Mouse (Mus musculus) neural tube, embryonic 11.5 days (tissue): Measurements from ENCODE around the gene Akr1c18. TPM values are rescaled to one million over a fixed set of nuclear protein-coding genes. Genes with fewer than 3 reads are reported as not detected.
"Not testable (repeated sequence)": the region's sequence is repeated elsewhere in the genome, so short reads cannot be mapped to it uniquely, and the experiment has no call there.

Source experiments
- ATAC-seq: fragments of 200-750 bp; cut with Nextera tagmentation; 2 replicates; pipeline ENCODE4 v1.8.0; 2017; ENCODE audit warnings: moderate number of reproducible peaks, mild to moderate bottlenecking, moderate TSS enrichment, moderate library complexity; ENCODE audit not compliant: insufficient read depth, low FRiP score, low TSS enrichment
- DNase-seq: peaks from one replicate; pipeline ENCODE4 v3.0.0-alpha.2; 2015; ENCODE audit warnings: low spot score
- H3K27ac ChIP-seq: fragments of 300-500 bp; sonication (generic); 2 replicates; pipeline ENCODE4 v1.5.1; 2014; ENCODE audit warnings: low read depth, mild to moderate bottlenecking, low read length
- H3K27me3 ChIP-seq: fragments of 300-500 bp; sonication (generic); 2 replicates; pipeline ENCODE4 v1.6.1; 2014; ENCODE audit warnings: mild to moderate bottlenecking, low read length, mixed read lengths; ENCODE audit not compliant: control insufficient read depth, insufficient read depth
- H3K36me3 ChIP-seq: fragments of 300-500 bp; sonication (generic); 2 replicates; pipeline ENCODE4 v1.6.1; 2014; ENCODE audit warnings: mild to moderate bottlenecking, low read length, moderate library complexity, mixed read lengths; ENCODE audit not compliant: control insufficient read depth, insufficient read depth
- H3K4me1 ChIP-seq: fragments of 300-500 bp; sonication (generic); 2 replicates; pipeline ENCODE4 v1.6.1; 2014; ENCODE audit warnings: low read length, mixed read lengths; ENCODE audit not compliant: control insufficient read depth, insufficient read depth
- H3K4me2 ChIP-seq: fragments of 300-500 bp; sonication (generic); 2 replicates; pipeline ENCODE4 v1.6.1; 2014; ENCODE audit warnings: low read depth, mild to moderate bottlenecking, moderate library complexity
- H3K4me3 ChIP-seq: fragments of 300-500 bp; sonication (generic); 2 replicates; pipeline ENCODE4 v1.5.1; 2014; ENCODE audit warnings: low read depth, low read length
- H3K9ac ChIP-seq: fragments of 300-500 bp; sonication (generic); 2 replicates; pipeline ENCODE4 v1.6.1; 2014; ENCODE audit warnings: mild to moderate bottlenecking, low read length
- H3K9me3 ChIP-seq: fragments of 300-500 bp; sonication (generic); 2 replicates; pipeline ENCODE4 v1.6.1; 2016; ENCODE audit warnings: low read length; ENCODE audit not compliant: control insufficient read depth
- WGBS: fragments of 180-500 bp; shearing (Covaris S2); extraction: QIAGEN DNeasy Blood & Tissue Kit; methylation state at CpG from one replicate; pipeline ENCODE4 v1.1.7; 2014; 5-methylcytosine and 5-hydroxymethylcytosine counted together
- polyA plus RNA-seq: library from polyadenylated mRNA; unstranded; fragments of >200 nt; fragmentation: Nextera tagmentation; extraction: Ambion mirVana; gene quantifications from 2 replicates; pipeline ENCODE4 v1.2.1, GENCODE M21; 2014

The Akr1c18 gene
- polyA plus RNA-seq, 1 experiment from 2014 or later, result not detected

DNA sequence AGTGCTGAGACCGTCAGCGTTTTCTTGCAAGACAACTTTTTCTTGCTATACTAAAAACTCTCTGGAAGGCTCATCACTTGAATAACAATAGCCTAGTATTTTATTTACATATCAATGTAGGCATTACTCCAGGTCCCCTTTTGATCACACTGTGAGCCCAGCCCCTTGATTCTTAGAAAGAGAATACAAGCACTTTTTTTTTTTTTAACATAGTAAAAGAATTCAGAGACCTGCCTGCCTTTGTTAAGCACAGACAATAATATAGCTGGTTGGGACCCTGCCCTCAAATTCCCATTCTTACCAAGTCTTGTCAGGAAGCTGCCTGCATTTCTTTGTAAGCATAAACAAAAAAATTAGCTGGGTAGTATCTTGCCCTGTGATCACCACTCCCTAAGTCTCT, 4.8 kb upstream of the Akr1c18 start:
- Histone ChIP-seq H3K4me3 (no peak overlapping the region), H3K27me3 (no peaks in the 10 kb centered on the region), H3K27ac (no peak overlapping the region), H3K4me2 (no peak overlapping the region), H3K9ac (no peak overlapping the region), H3K36me3 (no peaks in the 10 kb centered on the region), H3K9me3 (no peaks in the 10 kb centered on the region), H3K4me1 (no peaks in the 10 kb centered on the region)
- WGBS, result 56% methylated on average over 2 of the region's 2 CpGs
- DNase-seq, result no peak
- no peak for ATAC-seq

DNA sequence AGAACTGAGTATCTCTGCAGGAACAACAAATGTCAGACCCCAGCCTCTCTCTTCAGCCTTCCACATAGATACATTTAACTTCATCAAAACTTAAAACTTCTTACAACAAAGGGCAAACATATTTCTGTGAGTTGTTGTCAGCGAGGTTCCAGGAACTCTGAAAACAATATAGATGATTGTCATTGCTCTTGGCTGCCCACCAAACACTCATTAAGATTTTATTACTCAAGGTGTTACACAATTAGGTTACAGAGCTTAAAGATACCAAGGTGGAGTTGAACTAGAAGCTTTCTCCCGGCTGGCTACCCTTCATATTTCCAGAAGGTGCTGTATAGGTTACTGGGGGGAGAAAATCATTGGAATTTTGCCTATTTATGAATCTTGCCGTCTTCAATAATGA, 3.1 kb upstream of the Akr1c18 start:
- no peak overlapping the region for H3K4me2 ChIP-seq
- no peaks in the 10 kb centered on the region for H3K4me1 ChIP-seq
- no peaks in the 10 kb centered on the region for H3K27me3 ChIP-seq
- whole genome bisulfite sequencing, result 75% methylated on average over 3 of the region's 3 CpGs
- H3K4me3 ChIP-seq, result no peak overlapping the region
- H3K27ac ChIP-seq, result no peak overlapping the region
- H3K9ac ChIP-seq, result no peak overlapping the region
- DNase-seq (no peak), ATAC-seq (no peak)
- H3K36me3 ChIP-seq, result no peaks in the 10 kb centered on the region
- no peaks in the 10 kb centered on the region for H3K9me3 ChIP-seq

DNA sequence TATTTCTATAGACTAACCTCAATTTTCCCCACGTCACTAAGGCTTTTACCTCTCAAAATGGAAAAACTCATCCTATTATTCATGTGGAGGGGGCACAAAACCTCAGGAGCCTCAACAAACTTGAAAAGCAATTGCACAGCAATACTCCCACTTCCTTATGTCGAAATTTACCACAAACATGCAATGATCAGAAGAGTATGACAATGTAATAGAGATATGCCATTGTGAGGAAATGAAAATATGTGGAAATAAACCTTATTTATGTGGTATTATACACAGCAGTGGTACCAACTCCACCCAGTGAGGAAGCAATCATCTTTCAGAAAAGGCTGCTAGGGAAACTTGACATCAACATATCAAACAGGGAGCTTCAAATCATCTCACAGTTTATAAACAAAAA, 2.5 kb upstream of the Akr1c18 start:
- WGBS, result 68% methylated on average over 2 of the region's 2 CpGs
- H3K27me3 ChIP-seq, result no peaks in the 10 kb centered on the region
- no peaks in the 10 kb centered on the region for H3K9me3 ChIP-seq
- H3K27ac ChIP-seq, result no peak overlapping the region
- no peaks in the 10 kb centered on the region for H3K36me3 ChIP-seq
- DNase-seq (no peak), ATAC-seq (no peak)
- no peak overlapping the region for H3K4me3 ChIP-seq
- H3K4me2 ChIP-seq, result no peak overlapping the region
- H3K9ac ChIP-seq, result no peak overlapping the region
- no peaks in the 10 kb centered on the region for H3K4me1 ChIP-seq

DNA sequence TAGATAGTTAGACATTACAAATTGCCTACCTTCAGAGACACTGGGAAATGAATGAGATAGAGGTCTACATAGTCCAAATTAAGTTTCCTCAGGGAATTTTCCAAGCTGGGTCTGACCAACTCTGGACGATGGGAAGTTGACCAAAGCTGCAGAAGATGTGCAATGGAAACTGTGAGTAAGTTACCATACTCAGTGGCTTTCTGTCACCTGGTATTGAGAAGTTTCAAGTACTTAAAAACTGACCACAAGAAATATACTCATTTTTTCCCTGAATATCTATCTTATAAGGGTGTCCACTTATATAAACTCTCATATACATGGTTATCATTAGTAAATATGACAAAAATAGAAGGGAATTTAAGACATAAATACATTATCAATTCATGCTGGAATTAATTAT, 6.2 kb downstream of the Akr1c18 start:
- Histone ChIP-seq H3K4me3 (no peak overlapping the region), H3K36me3 (no peaks in the 10 kb centered on the region), H3K27ac (no peak overlapping the region), H3K27me3 (no peaks in the 10 kb centered on the region), H3K9ac (no peak overlapping the region), H3K9me3 (no peaks in the 10 kb centered on the region), H3K4me2 (no peak overlapping the region), H3K4me1 (no peaks in the 10 kb centered on the region)
- DNase-seq (no peak), ATAC-seq (no peak)
- 76% methylated on average over 1 of the region's 1 CpGs for WGBS

DNA sequence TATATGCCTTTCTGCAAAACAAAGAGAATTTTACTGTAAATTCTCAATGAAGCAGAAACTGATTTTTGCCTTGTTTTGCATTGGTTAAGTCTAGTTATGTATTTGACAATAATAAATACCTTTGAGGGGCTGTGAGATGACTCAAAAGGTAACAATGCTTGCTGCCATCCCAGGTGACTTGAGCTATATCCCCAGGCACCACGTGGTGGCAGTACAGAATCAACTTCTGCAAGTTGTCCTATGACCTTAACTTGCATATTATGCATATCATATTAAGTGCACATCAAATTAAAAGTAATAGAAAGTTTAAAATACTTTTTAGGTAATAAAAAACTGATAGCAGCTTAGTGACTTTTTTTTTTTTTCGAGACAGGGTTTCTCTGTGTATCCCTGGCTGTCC, 17.4 kb downstream of the Akr1c18 start:
- Histone ChIP-seq H3K27ac (no peak overlapping the region), H3K9ac (no peak overlapping the region), H3K4me1 (no peaks in the 10 kb centered on the region), H3K4me2 (no peak overlapping the region), H3K36me3 (no peaks in the 10 kb centered on the region), H3K9me3 (no peaks in the 10 kb centered on the region), H3K27me3 (no peaks in the 10 kb centered on the region), H3K4me3 (no peak overlapping the region)
- 37% methylated on average over 2 of the region's 2 CpGs for WGBS
- DNase-seq (no peak), ATAC-seq (no peak)

DNA sequence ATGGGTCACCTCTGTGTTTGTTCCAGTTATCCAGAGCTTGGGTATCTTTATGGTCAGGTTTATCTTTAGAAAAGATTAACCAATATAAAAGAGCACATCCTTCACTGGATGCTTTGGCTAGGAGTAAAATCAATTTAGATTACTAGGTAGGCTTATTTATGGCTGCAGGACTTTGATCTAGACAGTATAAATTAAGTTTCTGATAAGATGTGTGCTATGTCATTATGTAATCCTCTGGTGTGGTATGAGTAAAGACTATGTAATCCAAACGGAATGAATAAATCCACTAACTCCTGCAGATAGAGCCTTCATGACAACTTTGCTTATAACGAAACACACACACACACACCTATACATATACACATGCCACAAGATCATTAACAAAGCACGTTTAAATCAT, 18.7 kb downstream of the Akr1c18 start:
- 72% methylated on average over 3 of the region's 3 CpGs for WGBS

DNA sequence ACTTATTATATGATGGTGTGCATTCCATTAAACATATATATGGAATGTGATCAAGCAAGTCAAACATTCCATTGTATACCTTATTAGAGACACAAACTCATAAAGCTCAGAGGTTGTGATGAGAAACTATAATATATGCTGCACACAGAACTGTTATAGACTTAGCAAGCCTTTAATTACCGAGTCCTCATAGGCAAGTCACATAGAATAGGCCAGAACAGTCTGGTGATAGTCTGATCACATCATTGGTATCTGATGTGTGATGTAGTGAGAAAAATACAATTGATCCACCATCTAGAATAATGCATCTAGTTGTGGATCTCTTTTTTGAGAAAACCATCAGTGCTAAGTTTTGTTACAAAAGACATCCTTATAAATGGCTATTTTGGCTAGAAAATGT, 19.1 kb downstream of the Akr1c18 start:
- WGBS, result 76% methylated on average over 1 of the region's 1 CpGs
- no peak overlapping the region for H3K27ac ChIP-seq
- ATAC-seq (no peak), DNase-seq (no peak)
- H3K4me2 ChIP-seq, result no peak overlapping the region
- no peak overlapping the region for H3K9ac ChIP-seq
- no peaks in the 10 kb centered on the region for H3K36me3 ChIP-seq
- H3K4me1 ChIP-seq, result no peaks in the 10 kb centered on the region
- H3K27me3 ChIP-seq, result no peaks in the 10 kb centered on the region
- H3K4me3 ChIP-seq, result no peak overlapping the region
- H3K9me3 ChIP-seq, result no peaks in the 10 kb centered on the region

More for the DNA sequence above, 18.7 kb downstream of the Akr1c18 start:
- no peaks in the 10 kb centered on the region for H3K27me3 ChIP-seq
- no peak for DNase-seq
- H3K9me3 ChIP-seq, result no peaks in the 10 kb centered on the region
- no peak overlapping the region for H3K4me3 ChIP-seq
- no peak for ATAC-seq
- H3K36me3 ChIP-seq, result no peaks in the 10 kb centered on the region
- H3K27ac ChIP-seq, result no peak overlapping the region
- no peak overlapping the region for H3K9ac ChIP-seq
- no peak overlapping the region for H3K4me2 ChIP-seq
- H3K4me1 ChIP-seq, result no peaks in the 10 kb centered on the region

DNA sequence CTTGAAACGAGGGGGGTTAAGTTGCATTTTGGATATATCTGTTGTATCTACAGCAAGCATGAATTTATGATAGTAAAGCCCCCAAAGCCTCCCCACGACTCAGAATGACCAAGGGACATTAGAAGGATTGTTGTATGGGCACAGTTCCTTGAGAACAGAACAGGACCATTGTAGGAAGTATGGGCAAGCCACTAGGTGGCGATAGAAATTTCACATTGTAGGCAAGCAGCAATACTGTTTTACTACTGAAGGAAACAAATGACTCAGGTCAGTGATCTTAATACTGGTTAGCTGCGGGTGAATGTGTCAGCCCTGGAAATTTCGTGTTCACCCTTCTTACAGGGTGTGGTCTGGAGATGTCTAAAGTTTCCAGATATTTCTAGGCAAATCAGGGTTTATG, 21.4 kb downstream of the Akr1c18 start:
- Histone ChIP-seq H3K27me3 (no peaks in the 10 kb centered on the region), H3K9me3 (no peaks in the 10 kb centered on the region), H3K4me1 (no peaks in the 10 kb centered on the region), H3K9ac (no peak overlapping the region), H3K4me2 (no peak overlapping the region), H3K27ac (no peak overlapping the region), H3K36me3 (no peaks in the 10 kb centered on the region), H3K4me3 (no peak overlapping the region)
- DNase-seq (peak; percentile 10), ATAC-seq (peak; percentile 45; the same call in 1 of the 2 replicates)
- 47% methylated on average over 5 of the region's 5 CpGs for WGBS

DNA sequence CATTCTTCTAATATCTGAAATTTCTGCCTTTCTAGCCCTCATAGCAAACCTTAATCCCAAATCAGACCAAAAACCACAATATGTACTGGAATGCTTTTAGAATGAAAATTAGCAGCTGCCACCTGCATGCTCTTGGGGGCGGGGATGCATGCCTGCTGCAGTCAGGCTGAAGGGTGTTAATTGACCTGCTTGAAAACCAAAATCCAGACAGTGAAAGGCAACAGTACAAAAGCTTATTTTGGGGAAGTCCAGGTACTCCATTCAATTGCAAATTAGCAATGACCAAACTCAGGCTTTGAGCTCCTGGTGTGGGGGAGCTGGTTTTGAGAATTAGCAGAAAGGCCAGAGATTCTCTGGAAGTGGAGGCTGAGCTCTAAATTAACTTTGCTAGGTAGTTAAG, 24.6 kb downstream of the Akr1c18 start:
- not testable (repeated sequence) for H3K9ac ChIP-seq, DNase-seq, H3K4me1 ChIP-seq, ATAC-seq, H3K36me3 ChIP-seq, H3K4me3 ChIP-seq, H3K27ac ChIP-seq, H3K4me2 ChIP-seq, H3K27me3 ChIP-seq, H3K9me3 ChIP-seq
- WGBS, result 76% methylated on average over 1 of the region's 1 CpGs
